Mouse (Mus musculus) lung, embryonic 14.5 days (tissue): ENCODE data around the gene Vps13a. TPM values are rescaled to one million over a fixed set of nuclear protein-coding genes. Genes with fewer than 3 reads are reported as not detected.
A peak's percentile ranks its signal among the peaks of the same experiment; 100 is the strongest.

Experiments
- ATAC-seq: fragments of 200-750 bp; cut with Nextera tagmentation; 2 replicates; pipeline ENCODE4 v1.8.0; 2017; ENCODE audit warnings: mild to moderate bottlenecking, moderate TSS enrichment, moderate library complexity; ENCODE audit not compliant: insufficient read depth
- DNase-seq: peaks from one replicate; pipeline ENCODE4 v3.0.0-alpha.2; 2015
- H3K27ac ChIP-seq: fragments of 300-500 bp; sonication (generic); 2 replicates; pipeline ENCODE4 v1.5.1; 2014; ENCODE audit warnings: low read depth, mild to moderate bottlenecking, moderate library complexity
- H3K27me3 ChIP-seq: fragments of 300-500 bp; sonication (generic); 2 replicates; pipeline ENCODE4 v1.6.1; 2014; ENCODE audit warnings: low read length, control low read depth; ENCODE audit not compliant: insufficient read depth
- H3K36me3 ChIP-seq: fragments of 300-500 bp; sonication (generic); 2 replicates; pipeline ENCODE4 v1.6.1; 2014; ENCODE audit warnings: control low read depth; ENCODE audit not compliant: insufficient read depth
- H3K4me1 ChIP-seq: fragments of 300-500 bp; sonication (generic); 2 replicates; pipeline ENCODE4 v1.6.1; 2014; ENCODE audit warnings: antibody characterized with exemption, control low read depth; ENCODE audit not compliant: insufficient read depth
- H3K4me2 ChIP-seq: fragments of 300-500 bp; sonication (generic); 2 replicates; pipeline ENCODE4 v1.6.1; 2014; ENCODE audit warnings: mild to moderate bottlenecking
- H3K4me3 ChIP-seq: fragments of 300-500 bp; sonication (generic); 2 replicates; pipeline ENCODE4 v1.5.1; 2014; ENCODE audit warnings: low read depth, low read length
- H3K9ac ChIP-seq: fragments of 300-500 bp; sonication (generic); 2 replicates; pipeline ENCODE4 v1.6.1; 2014
- H3K9me3 ChIP-seq: fragments of 300-500 bp; sonication (generic); 2 replicates; pipeline ENCODE4 v1.6.1; 2016; ENCODE audit warnings: low read depth, low read length, control low read depth
- CTCF ChIP-seq: IDR thresholded peaks from 2 replicates; pipeline ENCODE4 v1.5.1; 2016; ENCODE audit warnings: antibody characterized with exemption, low read depth
- WGBS: fragments of 180-500 bp; shearing (Covaris S2); extraction: QIAGEN DNeasy Blood & Tissue Kit; methylation state at CpG from one replicate; pipeline ENCODE4 v1.1.7; 2014; 5-methylcytosine and 5-hydroxymethylcytosine counted together
- polyA plus RNA-seq: library from polyadenylated mRNA; unstranded; fragments of >200 nt; fragmentation: Nextera tagmentation; extraction: Ambion mirVana; gene quantifications from 2 replicates; pipeline ENCODE4 v1.2.1, GENCODE M21; 2014

The Vps13a gene
- polyA plus RNA-seq = 12.0 and 12.2 TPM in 2 replicates

- peak within 1 kb of the TSS; percentile 68 for H3K4me3 ChIP-seq
- H3K27ac ChIP-seq = peak within 1 kb of the TSS; percentile 43; the same call in 1 of the 2 replicates
- no peaks in the 10 kb centered on the region for H3K27me3 ChIP-seq
- H3K4me2 ChIP-seq = peak within 1 kb of the TSS; percentile 96
- WGBS = under 1% methylated on average over 67 of the region's 67 CpGs
- no peak for TF ChIP-seq CTCF
- no peaks in the 10 kb centered on the region for H3K9me3 ChIP-seq
- ATAC-seq (peak; percentile 99), DNase-seq (peak; percentile 98)
- peak within 1 kb of the TSS; percentile 64 for H3K9ac ChIP-seq
- H3K36me3 ChIP-seq = no peaks in the 10 kb centered on the region
- 0 out of 2 replicates have a peak, but pooled peaks cover 4% of the 10 kb centered on the region for H3K4me1 ChIP-seq
These were observed at the start of gene Vps13a for GRCm38 (mm10) chr19:16780790-16781384. Gene Vps13a (minus strand): TSS chr19:16780933.

- H3K9me3 ChIP-seq = no peaks in the 10 kb centered on the region
- H3K27me3 ChIP-seq = no peaks in the 10 kb centered on the region
- no peak overlapping the region for H3K27ac ChIP-seq
- H3K4me3 ChIP-seq = no peak overlapping the region
- no peak for TF ChIP-seq CTCF
- H3K36me3 ChIP-seq = no peaks in the 10 kb centered on the region
- H3K4me2 ChIP-seq = no peak overlapping the region
- ATAC-seq (no peak), DNase-seq (no peak)
- 79% methylated on average over 5 of the region's 5 CpGs for WGBS
- no peak overlapping the region for H3K9ac ChIP-seq
- H3K4me1 ChIP-seq = no peaks in the 10 kb centered on the region
These were observed 46.9 kb upstream of the Vps13a start for GRCm38 (mm10) chr19:16827657-16828056.

DNA sequence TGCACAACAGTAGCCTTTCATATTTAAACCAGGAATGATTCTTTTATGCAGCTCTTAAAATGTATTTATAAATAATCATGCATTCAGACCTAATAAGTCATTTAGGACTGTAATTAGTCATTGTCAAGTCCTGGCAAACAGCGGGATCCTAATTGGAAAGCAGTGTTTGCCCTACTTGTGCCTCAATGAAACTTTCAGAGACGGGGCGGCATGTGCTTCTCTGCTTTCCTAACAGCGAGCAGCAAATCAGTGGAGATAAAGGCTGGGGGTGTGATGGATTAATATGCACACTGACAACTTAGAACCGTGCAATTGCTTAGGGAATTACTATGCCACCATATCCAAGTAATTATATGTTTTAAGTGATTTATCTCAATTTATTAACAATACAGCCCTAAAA is 44.5 kb upstream of the Vps13a start:
- Histone ChIP-seq H3K4me1 (no peaks in the 10 kb centered on the region), H3K27ac (no peak overlapping the region), H3K9me3 (no peaks in the 10 kb centered on the region), H3K4me3 (no peak overlapping the region), H3K27me3 (no peaks in the 10 kb centered on the region), H3K9ac (no peak overlapping the region), H3K4me2 (no peak overlapping the region), H3K36me3 (no peaks in the 10 kb centered on the region)
- no peak for DNase-seq
- TF ChIP-seq CTCF = no peak
- no peak for ATAC-seq
- 43% methylated on average over 5 of the region's 5 CpGs for WGBS

DNA sequence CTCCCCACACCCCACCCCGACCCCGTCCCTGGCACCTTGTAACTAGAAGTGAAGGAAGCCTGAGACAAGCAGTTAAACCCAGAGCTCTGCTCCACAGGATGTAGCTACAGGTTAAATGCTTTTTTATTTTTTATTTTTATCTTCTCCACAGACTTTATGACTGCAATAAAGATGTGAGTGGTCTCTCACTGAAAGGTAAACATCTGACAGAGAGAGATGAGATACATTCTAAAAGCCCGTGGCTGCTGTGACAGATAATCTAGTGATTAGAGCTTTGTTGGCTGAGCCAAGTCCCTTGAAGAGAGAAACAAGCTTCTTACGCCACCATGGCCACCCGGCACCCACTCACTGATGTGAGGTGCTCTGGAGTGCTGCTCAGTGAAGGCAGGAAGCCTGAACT is 34.1 kb upstream of the Vps13a start:
- H3K9ac ChIP-seq = no peak overlapping the region
- H3K36me3 ChIP-seq = no peaks in the 10 kb centered on the region
- no peak for TF ChIP-seq CTCF

DNA sequence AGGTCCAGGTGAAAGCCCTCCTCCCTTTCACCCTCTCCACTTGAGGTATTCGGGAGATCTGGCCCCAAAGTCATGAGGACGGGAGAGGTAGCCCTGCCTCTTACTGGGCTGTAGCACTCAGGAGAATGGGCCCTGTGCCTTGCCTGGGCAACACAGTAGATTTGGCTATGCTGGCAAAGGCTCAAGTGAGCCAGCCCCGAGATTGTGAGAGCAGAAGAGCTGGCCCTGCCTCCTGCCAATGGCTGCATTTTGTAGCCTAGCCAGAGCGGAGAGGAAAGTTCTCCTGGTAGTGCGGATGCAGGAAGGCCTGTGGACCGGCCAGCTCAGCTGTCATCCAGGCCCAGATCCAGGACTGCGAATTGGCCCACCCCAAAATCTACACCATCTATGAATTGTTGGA is 32.6 kb upstream of the Vps13a start:
- Histone ChIP-seq H3K9ac (no peak overlapping the region), H3K4me3 (no peak overlapping the region), H3K27ac (no peak overlapping the region), H3K4me2 (no peak overlapping the region), H3K36me3 (no peaks in the 10 kb centered on the region), H3K4me1 (no peaks in the 10 kb centered on the region), H3K9me3 (no peaks in the 10 kb centered on the region), H3K27me3 (no peaks in the 10 kb centered on the region)
- TF ChIP-seq CTCF = no peak
- DNase-seq (no peak), ATAC-seq (no peak)
- 80% methylated on average over 7 of the region's 7 CpGs for WGBS

More for the DNA sequence above, 34.1 kb upstream of the Vps13a start:
- ATAC-seq = no peak
- H3K4me2 ChIP-seq = no peak overlapping the region
- no peak overlapping the region for H3K4me3 ChIP-seq
- H3K27me3 ChIP-seq = no peaks in the 10 kb centered on the region
- DNase-seq = peak; percentile 14
- WGBS = 28% methylated on average over 5 of the region's 5 CpGs
- no peaks in the 10 kb centered on the region for H3K9me3 ChIP-seq
- no peak overlapping the region for H3K27ac ChIP-seq
- no peaks in the 10 kb centered on the region for H3K4me1 ChIP-seq

GRCm38 (mm10) chr19:16812072-16812608 is 31.4 kb upstream of the Vps13a start:
- no peak for TF ChIP-seq CTCF
- no peak for DNase-seq
- H3K27ac ChIP-seq = no peak overlapping the region
- no peak overlapping the region for H3K4me3 ChIP-seq
- no peaks in the 10 kb centered on the region for H3K4me1 ChIP-seq
- H3K9me3 ChIP-seq = no peaks in the 10 kb centered on the region
- no peak overlapping the region for H3K9ac ChIP-seq
- WGBS = 77% methylated on average over 8 of the region's 8 CpGs
- no peaks in the 10 kb centered on the region for H3K36me3 ChIP-seq
- no peak for ATAC-seq
- no peak overlapping the region for H3K4me2 ChIP-seq
- H3K27me3 ChIP-seq = no peaks in the 10 kb centered on the region

- WGBS = 36% methylated on average over 3 of the region's 3 CpGs
These were observed 24.4 kb upstream of the Vps13a start for GRCm38 (mm10) chr19:16805102-16805501.

More at GRCm38 (mm10) chr19:16805102-16805501, 24.4 kb upstream of the Vps13a start:
- Histone ChIP-seq H3K9me3 (no peaks in the 10 kb centered on the region), H3K9ac (no peak overlapping the region), H3K4me3 (no peak overlapping the region), H3K27me3 (no peaks in the 10 kb centered on the region), H3K27ac (no peak overlapping the region), H3K4me2 (no peak overlapping the region), H3K36me3 (no peaks in the 10 kb centered on the region), H3K4me1 (no peaks in the 10 kb centered on the region)
- ATAC-seq (no peak), DNase-seq (no peak)
- no peak for TF ChIP-seq CTCF
